Mouse (Mus musculus): ENCODE measurements around the gene Prpsap2.

Prpsap2 gene

GRCm38 (mm10) chr11:61683907-61684731 lies 77.8 kb downstream of the Prpsap2 start, which contains the start of gene Fam83g:
Gene Fam83g (plus strand): TSS chr11:61684091.
- in situ Hi-C loops (cut with MboI; ENCODE audit: low pct_unique_long_range_greater_than_20kb in 1 of 2, low sequenced_read_pairs in 2 of 2, unreplicated experiment in 1 of 2), result no loop called here
